Mouse (Mus musculus) erythroblast, embryonic 14.5 days (primary cell): ENCODE data around the gene Agfg2. TPM values are rescaled to one million over a fixed set of nuclear protein-coding genes. Genes with fewer than 3 reads are reported as not detected.
A peak's percentile ranks its signal among the peaks of the same experiment; 100 is the strongest.

Source experiments
- H3K27me3 ChIP-seq: 2 replicates; pipeline ENCODE4 v1.6.1; 2012; ENCODE audit warnings: inconsistent platforms; ENCODE audit not compliant: control insufficient read depth
- H3K36me3 ChIP-seq: 2 replicates; pipeline ENCODE4 v1.6.1; 2012; ENCODE audit warnings: mild to moderate bottlenecking, inconsistent platforms; ENCODE audit not compliant: control insufficient read depth
- H3K4me1 ChIP-seq: 2 replicates; pipeline ENCODE4 v1.6.1; 2012; ENCODE audit warnings: inconsistent platforms; ENCODE audit not compliant: control insufficient read depth
- H3K4me3 ChIP-seq: replicated peaks from 2 replicates; pipeline ENCODE3; 2012; ENCODE audit warnings: moderate library complexity, mild to moderate bottlenecking, inconsistent platforms
- H3K9me3 ChIP-seq: 2 replicates; pipeline ENCODE4 v1.6.1; 2012; ENCODE audit warnings: low read length, inconsistent platforms, mixed read lengths; ENCODE audit not compliant: control insufficient read depth
- GATA1 ChIP-seq: IDR thresholded peaks from 2 replicates; pipeline ENCODE4 v1.6.1; 2012; ENCODE audit warnings: low read length, inconsistent platforms, mixed read lengths
- TAL1 ChIP-seq: IDR thresholded peaks from 3 replicates; pipeline ENCODE4 v1.6.1; 2012; ENCODE audit warnings: low read length, inconsistent platforms, mixed read lengths
- polyA plus RNA-seq: library from polyadenylated mRNA; stranded (reverse); fragments of >175 nt; gene quantifications from 2 replicates; pipeline ENCODE4 v1.2.3, GENCODE M21; 2012

Agfg2 gene
- polyA plus RNA-seq, 1 experiment, result 17.1 TPM

GRCm38 (mm10) chr5:137641054-137641453 lies 43.5 kb downstream of the Agfg2 start, which contains the start of gene Sap25:
Gene Sap25 (plus strand): TSS chr5:137641334.
- H3K9me3 ChIP-seq, result no peaks in the 10 kb centered on the region
- H3K4me3 ChIP-seq, result no peak within 1 kb of the TSS
- peaks cover 20% of the 10 kb centered on the region for H3K4me1 ChIP-seq
- H3K36me3 ChIP-seq, result peaks cover 70% of the 10 kb centered on the region
- peaks cover 24% of the 10 kb centered on the region for H3K27me3 ChIP-seq
- TF ChIP-seq TAL1 (no peak), GATA1 (no peak)

- peaks cover 86% of the 10 kb centered on the region for H3K36me3 ChIP-seq
- TF ChIP-seq TAL1 (no peak), GATA1 (no peak)
- no peaks in the 10 kb centered on the region for H3K9me3 ChIP-seq
- peaks cover 7% of the 10 kb centered on the region for H3K4me1 ChIP-seq
- H3K4me3 ChIP-seq, result no peak overlapping the region
- H3K27me3 ChIP-seq, result peaks cover 9% of the 10 kb centered on the region
Measured at GRCm38 (mm10) chr5:137639472-137639871, 45.1 kb downstream of the Agfg2 start.

GRCm38 (mm10) chr5:137633397-137634084 lies 51.0 kb downstream of the Agfg2 start:
- peaks cover 37% of the 10 kb centered on the region for H3K4me1 ChIP-seq

GRCm38 (mm10) chr5:137631591-137631990 lies 52.9 kb downstream of the Agfg2 start:
- H3K36me3 ChIP-seq, result peaks cover 61% of the 10 kb centered on the region
- H3K9me3 ChIP-seq, result no peaks in the 10 kb centered on the region
- no peaks in the 10 kb centered on the region for H3K27me3 ChIP-seq
- no peak for TF ChIP-seq GATA1
- no peak for TF ChIP-seq TAL1
- H3K4me3 ChIP-seq, result peak overlapping the region; percentile 99
- peaks cover 54% of the 10 kb centered on the region for H3K4me1 ChIP-seq

More at GRCm38 (mm10) chr5:137633397-137634084, 51.0 kb downstream of the Agfg2 start:
- H3K27me3 ChIP-seq, result no peaks in the 10 kb centered on the region
- H3K9me3 ChIP-seq, result no peaks in the 10 kb centered on the region
- H3K4me3 ChIP-seq, result no peak overlapping the region
- no peak for TF ChIP-seq GATA1
- no peak for TF ChIP-seq TAL1
- H3K36me3 ChIP-seq, result peaks cover 80% of the 10 kb centered on the region

- peaks cover 54% of the 10 kb centered on the region for H3K4me1 ChIP-seq
- peak overlapping the region; percentile 99 for H3K4me3 ChIP-seq
- TF ChIP-seq TAL1 (no peak), GATA1 (no peak)
- no peaks in the 10 kb centered on the region for H3K27me3 ChIP-seq
- peaks cover 57% of the 10 kb centered on the region for H3K36me3 ChIP-seq
- H3K9me3 ChIP-seq, result no peaks in the 10 kb centered on the region
Measured at GRCm38 (mm10) chr5:137631171-137631570, 53.4 kb downstream of the Agfg2 start.

GRCm38 (mm10) chr5:137630602-137631001 lies 53.9 kb downstream of the Agfg2 start:
- no peaks in the 10 kb centered on the region for H3K9me3 ChIP-seq
- TF ChIP-seq GATA1, result no peak
- no peak for TF ChIP-seq TAL1
- H3K4me1 ChIP-seq, result peaks cover 54% of the 10 kb centered on the region

GRCm38 (mm10) chr5:137629906-137630545 lies 54.5 kb downstream of the Agfg2 start:
- Histone ChIP-seq H3K9me3 (no peaks in the 10 kb centered on the region), H3K36me3 (peaks cover 45% of the 10 kb centered on the region), H3K4me3 (peak overlapping the region; percentile 99), H3K4me1 (peaks cover 54% of the 10 kb centered on the region), H3K27me3 (no peaks in the 10 kb centered on the region)
- no peak for TF ChIP-seq TAL1
- TF ChIP-seq GATA1, result no peak

More at GRCm38 (mm10) chr5:137630602-137631001, 53.9 kb downstream of the Agfg2 start:
- Histone ChIP-seq H3K27me3 (no peaks in the 10 kb centered on the region), H3K36me3 (peaks cover 51% of the 10 kb centered on the region), H3K4me3 (peak overlapping the region; percentile 99)

GRCm38 (mm10) chr5:137629306-137629721 lies 55.2 kb downstream of the Agfg2 start:
- peaks cover 54% of the 10 kb centered on the region for H3K4me1 ChIP-seq
- H3K9me3 ChIP-seq, result no peaks in the 10 kb centered on the region
- peaks cover 2% of the 10 kb centered on the region; the same call in 1 of the 2 replicates for H3K27me3 ChIP-seq
- H3K36me3 ChIP-seq, result peaks cover 38% of the 10 kb centered on the region
- TF ChIP-seq GATA1 (no peak), TAL1 (no peak)
- H3K4me3 ChIP-seq, result peak overlapping the region; percentile 99
